Mouse (Mus musculus) bone marrow macrophage, adult 2 months (primary cell): ENCODE data around the gene Slc16a12.
A peak's percentile ranks its signal among the peaks of the same experiment; 100 is the strongest.

Experiments used
- CTCF ChIP-seq: IDR thresholded peaks from 2 replicates; pipeline ENCODE4 v1.5.1; 2012; ENCODE audit warnings: low read depth, mild to moderate bottlenecking, low read length, moderate library complexity
- POLR2A ChIP-seq: IDR thresholded peaks from 2 replicates; pipeline ENCODE4 v1.6.1; 2012; ENCODE audit warnings: mild to moderate bottlenecking, low read depth, low read length, borderline replicate concordance

- TF ChIP-seq POLR2A (no peak), CTCF (peak; percentile 28; the same call in 1 of the 2 replicates)
Measured at GRCm38 (mm10) chr19:34684857-34685256, 62.2 kb downstream of the Slc16a12 start.
